Mouse (Mus musculus): Measurements from ENCODE around the gene Olfr834. TPM values are rescaled to one million over a fixed set of nuclear protein-coding genes. Genes with fewer than 3 reads are reported as not detected.

Gene Olfr834
- polyA plus RNA-seq (2012; ENCODE audit: insufficient read depth, insufficient read length, missing spikeins): not detected in 2 replicates

DNA sequence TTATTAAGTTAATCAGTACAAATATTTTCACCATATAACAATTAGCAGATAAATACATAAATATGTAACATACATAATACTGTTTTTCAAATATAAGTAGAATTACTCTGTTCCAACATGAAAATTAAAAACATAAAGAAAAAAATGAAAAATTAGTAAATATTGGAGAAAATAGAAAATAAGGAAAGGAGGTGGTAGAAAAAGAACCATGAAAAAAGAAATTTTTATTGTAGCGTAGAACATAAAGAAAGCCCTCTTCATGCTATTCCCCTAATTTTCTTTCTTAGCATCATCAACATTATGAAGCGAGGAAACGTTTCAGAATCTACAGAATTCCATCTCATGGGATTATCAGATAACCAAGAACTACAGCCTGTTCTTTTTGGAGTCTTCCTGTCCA is at the start of gene Olfr834:
Olfr834 (plus strand) TSS at position 301 of the 400 bp plus-strand sequence.
- Histone ChIP-seq H3K27ac (ENCODE audit: insufficient read depth, low read depth, low read length) (no peak within 1 kb of the TSS), H3K4me3 (ENCODE audit: insufficient read depth, low read length) (no peak within 1 kb of the TSS), H3K4me1 (ENCODE audit: control insufficient read depth, insufficient read depth, low read length) (no peaks in the 10 kb centered on the region)
- TF ChIP-seq POLR2A (IDR thresholded peaks at IDR 0.05; ENCODE audit: borderline replicate concordance, low read depth, low read length) (no peak), CTCF (IDR thresholded peaks at IDR 0.05; ENCODE audit: low read depth, low read length) (no peak)

- TF ChIP-seq CTCF (IDR thresholded peaks at IDR 0.05; ENCODE audit: low read depth, low read length) (no peak), POLR2A (IDR thresholded peaks at IDR 0.05; ENCODE audit: borderline replicate concordance, low read depth, low read length) (no peak)
- no peaks in the 10 kb centered on the region for H3K4me1 ChIP-seq (ENCODE audit: control insufficient read depth, insufficient read depth, low read length)
- no peak overlapping the region for H3K4me3 ChIP-seq (ENCODE audit: insufficient read depth, low read length)
- H3K27ac ChIP-seq (ENCODE audit: insufficient read depth, low read depth, low read length): no peak overlapping the region
Observed at GRCm38 (mm10) chr9:18962021-18962420, 25.8 kb upstream of the Olfr834 start.

DNA sequence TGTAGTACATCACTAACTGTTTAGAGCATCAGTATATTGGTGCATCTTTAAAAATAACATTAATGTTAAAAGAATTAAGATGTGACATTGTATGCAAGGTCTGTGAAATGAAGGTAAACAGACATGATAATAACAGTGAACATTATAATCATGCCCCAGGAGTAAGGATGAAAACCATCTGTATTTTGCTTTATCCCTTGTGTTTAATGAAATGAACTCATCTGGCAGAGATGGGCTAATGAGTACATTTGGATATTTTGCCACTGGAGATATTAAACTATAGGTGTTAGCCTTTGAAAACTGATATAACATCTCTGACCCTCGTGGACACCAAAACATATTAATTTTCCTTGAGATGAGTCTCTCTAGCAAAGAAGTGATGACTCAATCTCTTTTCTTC is 44.6 kb downstream of the Olfr834 start, which contains the start of gene Olfr835:
Olfr835 (plus strand) TSS at position 301 of the 400 bp plus-strand sequence.
- no peaks in the 10 kb centered on the region for H3K4me1 ChIP-seq (ENCODE audit: control insufficient read depth, insufficient read depth, low read length)

More for the DNA sequence above, 44.6 kb downstream of the Olfr834 start, which contains the start of gene Olfr835:
- Histone ChIP-seq H3K4me3 (ENCODE audit: insufficient read depth, low read length) (no peak within 1 kb of the TSS), H3K27ac (ENCODE audit: insufficient read depth, low read depth, low read length) (no peak within 1 kb of the TSS)
- TF ChIP-seq POLR2A (IDR thresholded peaks at IDR 0.05; ENCODE audit: borderline replicate concordance, low read depth, low read length) (no peak), CTCF (IDR thresholded peaks at IDR 0.05; ENCODE audit: low read depth, low read length) (no peak)

Other genes with a start within 250 kb of the Olfr834 start
- not detected in 2 replicates for gene Olfr24, start 224.0 kb upstream of the Olfr834 start, polyA plus RNA-seq (2012; ENCODE audit: insufficient read depth, insufficient read length, missing spikeins)
- not detected in 2 replicates for gene Olfr828, start 168.5 kb upstream of the Olfr834 start, polyA plus RNA-seq (2012; ENCODE audit: insufficient read depth, insufficient read length, missing spikeins)
- not detected in 2 replicates for gene Olfr829, start 133.1 kb upstream of the Olfr834 start, polyA plus RNA-seq (2012; ENCODE audit: insufficient read depth, insufficient read length, missing spikeins)
- not detected in 2 replicates for gene Olfr830, start 113.3 kb upstream of the Olfr834 start, polyA plus RNA-seq (2012; ENCODE audit: insufficient read depth, insufficient read length, missing spikeins)
- not detected in 2 replicates for gene Olfr832, start 50.9 kb upstream of the Olfr834 start, polyA plus RNA-seq (2012; ENCODE audit: insufficient read depth, insufficient read length, missing spikeins)
- gene Olfr835, start 44.7 kb downstream of the Olfr834 start, polyA plus RNA-seq (2012; ENCODE audit: insufficient read depth, insufficient read length, missing spikeins): not detected in 2 replicates
- gene Olfr836, start 132.4 kb downstream of the Olfr834 start, polyA plus RNA-seq (2012; ENCODE audit: insufficient read depth, insufficient read length, missing spikeins): not detected in 2 replicates
- not detected in 2 replicates for gene Olfr837, start 148.3 kb downstream of the Olfr834 start, polyA plus RNA-seq (2012; ENCODE audit: insufficient read depth, insufficient read length, missing spikeins)
- gene Olfr839-ps1, start 189.3 kb downstream of the Olfr834 start, polyA plus RNA-seq (2012; ENCODE audit: insufficient read depth, insufficient read length, missing spikeins): not detected in 2 replicates

All from bone marrow macrophage, adult 2 months (primary cell).